Mouse (Mus musculus) thymus, postnatal 10 days (tissue): ENCODE results near the gene Slc4a8.
"Not testable (repeated sequence)": the region's sequence is repeated elsewhere in the genome, so short reads cannot be mapped to it uniquely, and the experiment has no call there.

Experiments
- DNase-seq, 2 experiments: peaks; one replicate each; pipeline ENCODE4 v3.0.0; 2021; ENCODE audit warnings: low spot score in 2 of 2

Gene Slc4a8

DNA sequence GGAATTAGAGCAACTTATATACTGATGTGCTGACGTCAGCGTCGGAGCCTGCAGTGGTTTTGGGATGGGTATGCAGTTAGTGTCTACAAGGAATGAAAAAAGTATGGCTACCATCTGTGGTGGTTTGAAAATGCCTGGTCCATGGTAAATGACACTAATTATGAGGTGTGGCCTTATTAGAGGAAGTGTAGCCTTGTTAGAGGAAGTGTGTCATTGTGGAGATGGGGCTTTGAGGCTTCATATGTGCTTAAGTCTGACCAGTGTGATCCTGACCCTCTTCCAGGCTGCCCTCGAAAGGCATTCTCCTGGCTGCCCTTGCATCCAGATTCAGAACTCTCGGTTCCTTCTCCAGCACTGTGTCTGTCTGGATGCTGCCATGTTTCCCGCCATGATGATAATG is 18.3 kb upstream of the Slc4a8 start:
- no peak for DNase-seq

GRCm38 (mm10) chr15:100746478-100747120 is 14.9 kb upstream of the Slc4a8 start:
- DNase-seq = no peak

DNA sequence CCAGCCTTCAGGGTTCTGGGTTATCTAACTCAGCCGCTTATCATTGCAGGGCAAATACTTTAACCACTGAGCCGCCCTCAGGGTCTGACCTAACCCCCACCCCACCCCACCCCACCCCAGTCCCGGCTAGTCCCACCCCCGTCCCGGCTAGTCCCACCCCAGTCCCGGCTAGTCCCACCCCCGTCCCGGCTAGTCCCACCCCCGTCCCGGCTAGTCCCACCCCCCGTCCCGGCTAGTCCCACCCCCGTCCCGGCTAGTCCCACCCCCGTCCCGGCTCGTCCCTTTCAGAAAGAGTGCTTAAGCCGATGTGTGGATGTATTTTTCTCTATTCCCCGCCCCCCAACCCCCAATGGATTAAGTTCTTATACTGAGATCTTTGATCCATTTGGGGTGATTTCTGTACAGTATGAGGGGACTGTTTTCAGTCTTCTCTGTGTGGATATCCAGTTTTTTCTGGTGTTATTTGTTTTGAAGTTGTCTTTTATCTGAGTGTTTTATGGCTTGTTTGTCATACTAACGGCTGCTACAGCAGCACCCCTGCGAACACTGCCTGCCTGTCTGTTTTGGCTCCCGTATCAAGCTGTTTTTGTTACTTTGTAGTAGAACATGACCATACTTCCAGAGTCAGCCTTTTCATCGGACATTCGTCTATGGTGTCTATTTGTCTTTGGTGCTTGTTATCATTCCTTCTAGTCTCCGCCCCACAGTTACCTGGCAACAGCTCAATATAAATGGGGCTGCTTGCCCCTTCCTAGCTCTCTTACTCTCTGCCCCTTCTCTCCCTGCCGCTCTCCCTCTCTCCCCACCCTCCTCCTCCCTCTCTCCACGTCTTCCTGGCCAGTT is 14.2 kb upstream of the Slc4a8 start:
- DNase-seq = no peak

DNA sequence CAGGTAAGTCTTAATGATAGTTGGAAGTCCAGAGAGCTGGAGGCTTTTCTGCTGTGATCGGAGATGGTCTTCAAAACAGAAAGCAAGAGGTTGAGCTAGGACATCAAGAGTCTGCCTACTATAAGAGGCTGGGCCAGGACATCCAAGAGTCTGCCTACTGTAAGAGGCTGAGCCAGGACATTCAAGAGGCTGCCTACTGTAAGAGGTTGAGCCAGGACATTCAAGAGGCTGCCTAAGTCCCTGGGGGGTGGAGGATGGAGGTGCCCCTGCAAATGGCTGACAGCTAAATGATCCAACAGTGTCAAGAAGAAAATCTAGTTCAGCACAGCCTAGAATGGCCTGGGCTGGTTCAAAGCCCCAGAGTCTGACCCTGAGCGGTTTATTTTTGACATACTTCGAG is 13.0 kb upstream of the Slc4a8 start:
- no peak for DNase-seq

DNA sequence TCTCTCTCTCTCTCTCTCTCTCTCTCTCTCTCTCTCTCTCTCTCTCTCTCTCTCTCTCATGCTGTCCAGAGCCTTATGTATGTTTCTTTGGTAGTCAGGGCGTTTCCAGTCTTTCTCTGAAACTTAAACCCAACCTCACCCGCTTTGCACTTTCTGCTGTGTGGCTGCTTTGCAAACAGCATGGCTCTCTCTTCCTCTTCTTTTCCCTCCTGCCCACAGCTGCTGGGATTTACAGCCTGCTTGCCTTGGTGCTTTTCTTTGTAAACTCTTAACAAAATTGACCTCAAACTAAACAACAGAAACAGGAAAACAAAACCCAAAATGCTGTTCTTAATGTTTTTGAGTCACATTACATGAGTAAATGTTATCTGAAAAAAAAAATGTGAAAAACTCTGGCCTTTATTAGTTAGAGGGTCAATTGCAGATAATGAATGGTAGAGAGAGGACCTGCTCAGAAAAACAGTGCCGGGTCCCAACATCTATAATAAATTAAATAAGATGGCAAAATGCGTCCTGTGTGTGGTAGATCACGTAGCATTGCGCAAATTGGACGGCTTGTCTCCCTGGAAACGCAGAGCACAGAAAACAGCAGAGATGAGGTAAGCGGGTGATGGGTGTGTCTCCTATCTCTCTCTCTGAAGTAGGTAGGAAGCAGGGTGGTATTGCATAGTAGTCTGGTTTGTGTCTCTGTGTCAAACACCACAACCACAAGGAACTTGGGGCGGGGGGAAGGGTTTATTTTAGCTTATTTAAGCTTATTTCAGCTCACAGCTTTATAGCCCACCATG is 11.6 kb upstream of the Slc4a8 start:
- no peak for DNase-seq

DNA sequence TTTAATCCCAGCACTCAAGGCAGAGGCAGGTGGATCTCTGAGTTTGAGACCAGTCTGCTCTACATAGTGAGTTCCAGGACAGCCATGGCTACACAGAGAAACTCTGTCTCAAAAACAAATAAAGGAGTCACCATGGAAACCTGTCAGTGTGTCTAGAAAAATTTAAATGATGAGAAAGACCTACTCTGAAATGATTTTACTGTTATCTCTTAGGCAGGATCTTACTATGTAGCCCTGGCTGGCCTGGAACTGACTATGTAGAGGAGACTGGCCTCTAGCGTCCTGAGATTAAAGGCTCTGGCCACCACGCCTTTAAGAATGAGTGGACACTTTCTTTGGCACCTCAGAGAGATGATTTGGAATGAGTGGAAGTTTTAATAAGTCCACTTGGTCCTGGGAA is 9.1 kb upstream of the Slc4a8 start:
- no peak for DNase-seq

GRCm38 (mm10) chr15:100753045-100753444 is 8.5 kb upstream of the Slc4a8 start:
- no peak for DNase-seq

- DNase-seq = no peak
Observed at GRCm38 (mm10) chr15:100754041-100754440, 7.5 kb upstream of the Slc4a8 start.

DNA sequence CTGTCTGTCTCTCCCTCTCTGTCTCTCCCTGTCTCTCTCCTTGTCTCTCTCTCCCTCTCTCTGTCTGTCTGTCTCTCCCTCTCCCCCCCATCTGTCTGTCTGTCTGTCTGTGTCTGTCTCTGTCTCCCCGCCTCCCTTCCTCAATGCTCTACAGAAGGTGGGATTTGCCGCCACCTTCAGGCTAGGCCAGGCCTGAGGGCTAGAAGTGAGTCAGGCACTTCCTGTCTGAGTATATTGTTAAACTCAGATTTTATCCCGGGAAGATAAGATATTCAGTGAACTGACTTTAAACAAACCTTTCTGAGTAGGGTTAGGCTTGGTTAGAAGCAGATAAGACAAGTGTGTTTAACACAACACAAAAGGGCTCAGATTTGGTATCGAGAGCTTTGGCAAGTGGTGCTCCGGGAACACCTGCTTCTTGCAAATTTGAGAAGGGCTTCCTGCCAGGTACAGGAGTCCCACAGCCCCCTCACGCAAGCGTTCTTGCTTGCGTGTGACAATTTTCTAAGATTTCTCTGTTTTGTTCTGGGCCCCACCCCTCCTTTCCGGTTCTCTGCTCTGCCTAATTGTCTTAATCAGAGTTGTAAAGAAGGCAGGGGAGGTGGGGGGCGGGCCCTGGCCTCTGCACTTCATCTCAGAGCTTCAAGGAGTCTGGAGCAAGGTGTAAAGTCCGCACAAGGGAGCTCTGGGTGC is 6.6 kb upstream of the Slc4a8 start:
- peak; percentile 58 to 66 for DNase-seq

DNA sequence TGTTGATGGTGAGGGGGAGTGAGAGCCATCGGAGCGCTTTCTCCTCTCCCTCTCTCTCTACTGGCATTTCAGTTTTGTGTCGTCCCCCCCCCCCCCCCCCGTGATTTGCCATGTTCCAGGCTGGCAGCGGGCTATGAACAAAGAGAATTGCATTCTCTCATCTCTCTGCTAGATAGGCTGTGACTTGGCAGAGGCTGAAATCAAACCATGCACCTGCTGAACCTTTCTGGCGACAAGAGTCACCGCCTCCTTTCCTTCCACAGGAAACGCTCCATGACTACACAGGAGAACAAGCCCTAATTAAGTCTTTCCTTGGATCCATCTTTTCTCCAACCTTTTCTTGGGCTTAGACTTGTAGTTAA is 6.1 kb upstream of the Slc4a8 start:
- DNase-seq = no peak

GRCm38 (mm10) chr15:100755881-100756624 is 5.5 kb upstream of the Slc4a8 start:
- DNase-seq = no peak

DNA sequence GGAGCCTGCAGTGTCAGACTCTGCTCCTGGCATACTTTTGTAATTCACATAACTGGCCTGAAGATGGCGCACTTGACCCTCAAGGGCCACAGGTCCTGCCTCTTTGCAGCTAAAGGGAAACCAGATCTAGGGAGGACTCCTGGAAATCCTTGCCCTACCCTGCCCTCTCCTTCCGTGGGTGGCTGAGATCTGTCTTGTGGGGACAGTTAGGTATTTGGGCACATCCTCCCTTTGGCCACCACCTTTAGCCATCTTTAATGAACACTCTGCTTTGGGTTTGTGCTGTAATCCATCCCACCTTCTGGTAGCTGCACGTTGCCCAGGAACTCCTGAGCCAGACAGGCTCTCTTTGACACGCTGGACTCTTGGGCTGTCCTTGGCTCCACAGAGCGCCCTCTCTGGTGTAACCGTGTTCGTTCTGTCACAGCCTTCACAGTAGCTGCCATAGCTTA is 4.0 kb upstream of the Slc4a8 start:
- peak in 1 of 2 experiments; percentile 67 for DNase-seq

GRCm38 (mm10) chr15:100759286-100759685 is 2.3 kb upstream of the Slc4a8 start:
- DNase-seq = no peak

DNA sequence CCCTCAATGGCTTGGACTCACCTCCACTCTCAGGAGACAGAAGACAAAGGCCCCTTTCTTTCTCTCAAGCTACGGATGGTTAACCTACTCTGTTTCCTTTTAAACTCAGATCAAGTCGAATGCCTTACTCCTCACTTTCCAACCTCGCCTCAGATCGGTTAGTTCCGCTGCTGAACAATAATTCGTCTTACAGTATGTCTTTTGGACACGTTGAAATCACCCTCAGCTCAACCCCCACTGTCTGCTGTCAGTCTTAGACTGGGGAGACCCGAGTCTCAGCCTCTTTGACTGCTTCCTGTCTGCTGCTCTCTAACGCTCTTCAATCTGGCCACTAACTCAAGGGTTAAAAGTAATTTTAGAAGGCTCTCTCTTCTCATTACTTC is 520 bp upstream of the Slc4a8 start:
- no peak for DNase-seq

DNA sequence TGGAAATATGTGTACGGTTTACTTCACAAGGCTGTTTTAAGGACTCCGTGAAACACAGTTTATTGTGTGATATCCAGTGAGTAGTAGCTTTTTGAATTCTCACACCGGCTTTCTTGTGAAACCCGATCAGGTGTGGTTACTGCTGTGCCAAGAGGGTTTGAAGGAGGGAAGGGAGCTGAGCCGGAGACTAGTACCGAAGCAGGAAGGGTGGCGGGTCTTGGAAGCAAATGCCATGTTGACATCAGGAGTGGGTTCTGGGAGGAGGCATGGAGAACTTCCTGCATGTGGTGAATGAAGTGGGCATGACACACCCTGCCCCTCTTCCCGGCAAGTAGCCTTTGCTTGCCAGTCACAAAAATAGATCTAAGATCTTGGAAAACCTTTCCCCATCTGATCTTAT is 1.1 kb downstream of the Slc4a8 start:
- no peak for DNase-seq

DNA sequence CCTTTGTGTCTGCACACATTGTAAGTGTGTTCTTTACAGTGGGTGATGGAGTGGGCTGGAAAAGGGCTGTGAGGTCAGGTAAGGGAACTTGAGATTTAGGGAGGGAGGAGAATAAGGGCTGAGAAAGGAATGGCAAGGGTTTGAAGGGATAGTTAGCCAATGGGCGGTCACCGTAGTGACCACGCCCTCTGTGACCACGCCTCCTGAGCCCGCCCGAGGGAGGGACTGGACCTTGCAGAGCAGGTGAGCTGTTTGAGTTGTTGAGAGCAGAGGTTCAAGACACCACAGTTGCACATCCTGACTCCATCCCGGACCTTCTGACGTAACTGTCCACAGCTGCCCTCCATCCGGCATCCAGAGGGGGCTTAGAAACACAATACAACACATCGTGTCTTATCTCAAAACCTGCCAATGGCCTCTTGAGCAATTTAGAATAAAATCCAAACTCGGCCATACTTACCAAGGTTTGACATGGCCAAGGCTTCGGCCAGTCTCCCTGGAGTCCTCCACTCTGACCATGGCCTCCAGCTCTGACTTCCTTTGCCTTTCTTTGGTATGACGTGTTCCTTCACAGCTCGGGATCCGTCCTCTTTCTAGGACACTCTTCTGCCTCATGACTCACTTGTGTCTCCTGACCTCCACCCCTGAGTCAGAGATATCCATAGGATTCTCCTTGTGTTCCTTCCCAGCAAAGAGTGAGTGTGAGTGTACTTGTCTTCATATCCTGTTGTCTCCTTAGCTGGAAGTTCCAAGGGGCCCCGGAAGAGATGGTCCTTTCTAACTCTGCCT is 2.8 kb downstream of the Slc4a8 start:
- DNase-seq = no peak

DNA sequence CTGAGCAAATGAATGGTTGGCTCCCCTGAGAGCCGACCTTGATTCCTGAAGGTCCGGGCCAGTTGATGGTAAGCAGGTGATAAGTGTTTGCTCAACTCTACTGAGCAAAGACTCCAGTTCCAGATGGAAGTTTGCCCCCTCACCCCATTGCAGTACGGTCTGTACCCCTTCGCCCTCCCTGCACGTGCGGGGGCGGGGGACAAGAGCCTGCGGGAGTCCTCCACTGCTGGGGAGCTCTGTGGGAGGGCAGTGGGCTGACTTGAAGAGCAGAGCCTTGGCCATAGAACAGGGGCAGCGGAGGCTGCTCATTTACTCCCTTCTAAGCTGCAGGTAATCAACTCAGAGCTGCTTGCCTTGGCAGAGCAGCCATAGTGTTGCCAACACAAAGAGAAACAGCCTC is 5.3 kb downstream of the Slc4a8 start:
- DNase-seq = no peak

DNA sequence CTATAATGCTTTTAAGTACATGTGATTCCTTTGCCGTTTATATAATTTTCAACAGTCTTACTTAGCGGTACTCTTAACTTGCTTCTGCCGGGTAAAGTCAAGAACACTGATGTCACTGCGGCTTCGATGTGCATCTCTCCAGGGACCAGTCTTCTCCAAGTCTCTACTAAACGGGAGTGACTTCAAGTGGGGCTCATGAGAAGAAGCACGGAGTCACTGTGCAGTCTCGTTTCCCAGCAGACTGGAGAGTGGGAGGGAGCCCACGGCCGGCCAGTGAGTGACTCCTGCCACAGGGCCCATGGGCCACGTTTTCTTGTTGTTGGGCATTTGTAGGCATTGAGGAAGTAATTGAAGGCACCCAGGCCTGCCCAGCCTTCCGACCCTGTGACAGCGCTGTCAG is 6.3 kb downstream of the Slc4a8 start:
- no peak for DNase-seq

GRCm38 (mm10) chr15:100769023-100769422 is 7.5 kb downstream of the Slc4a8 start:
- not testable (repeated sequence) for DNase-seq

GRCm38 (mm10) chr15:100770338-100770737 is 8.8 kb downstream of the Slc4a8 start:
- DNase-seq = no peak
